Mouse (Mus musculus): ENCODE results near the gene Dctn2. TPM values are rescaled to one million over a fixed set of nuclear protein-coding genes. Genes with fewer than 3 reads are reported as not detected.
"Not testable (repeated sequence)": the region's sequence is repeated elsewhere in the genome, so short reads cannot be mapped to it uniquely, and the experiment has no call there.

Dctn2 gene
- polyA plus RNA-seq, 1 experiment from 2014 or later, result 185 TPM

DNA sequence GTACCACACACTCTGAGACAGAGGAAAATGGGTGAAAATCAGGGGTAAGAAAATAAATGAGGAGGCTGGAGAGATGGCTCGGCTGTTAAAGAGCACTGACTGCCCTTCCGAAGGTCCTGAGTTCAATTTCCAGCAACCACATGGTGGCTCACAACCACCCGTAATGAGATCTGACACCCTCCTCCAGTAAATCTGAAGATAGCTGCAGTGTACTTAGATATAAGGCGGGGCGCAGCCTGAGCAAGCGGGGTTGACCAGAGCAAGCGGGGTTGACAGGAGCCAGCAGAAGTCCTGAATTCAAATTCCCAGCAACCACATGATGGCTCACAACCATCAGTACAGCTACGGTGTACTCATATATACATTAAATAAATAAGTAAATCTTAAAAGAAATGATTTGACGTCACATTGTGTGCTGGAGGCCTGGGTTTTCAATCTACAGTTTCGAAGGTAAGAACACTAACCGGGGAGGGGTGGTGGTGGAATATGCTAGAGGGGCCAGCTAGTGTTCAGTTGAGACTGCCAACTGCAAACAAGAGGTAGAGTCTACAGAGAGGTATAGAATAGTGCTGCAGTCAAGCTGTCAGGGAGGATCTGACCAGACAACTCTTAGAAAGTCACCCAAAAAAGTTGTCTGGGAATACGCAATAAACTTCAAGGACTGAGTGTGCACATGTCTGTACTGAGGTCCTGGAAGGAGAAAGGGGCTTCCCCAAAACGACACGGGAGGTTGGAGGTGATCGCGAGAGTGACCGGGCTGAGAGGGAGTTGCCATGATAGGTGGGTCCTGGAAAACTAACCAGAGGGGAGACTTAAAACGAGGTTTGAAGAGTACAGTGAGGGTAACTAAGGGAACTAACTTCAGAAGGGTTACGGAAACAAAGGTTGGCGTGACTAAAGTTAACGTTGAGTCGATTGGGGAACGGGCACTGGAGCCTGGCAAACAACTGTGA, 44.6 kb downstream of the Dctn2 start:
- H3K36me3 ChIP-seq, result peaks cover 41% of the 10 kb centered on the region
- peak overlapping the region; percentile 84 for H3K27ac ChIP-seq
- no peaks in the 10 kb centered on the region for H3K27me3 ChIP-seq
- 35% methylated on average over 23 of the region's 23 CpGs for WGBS
- H3K9ac ChIP-seq, result peak overlapping the region; percentile 80
- ATAC-seq (ENCODE audit: insufficient number of reproducible peaks, low FRiP score, low TSS enrichment, low read depth), result peak; percentile 49
- peak overlapping the region; percentile 65 for H3K4me2 ChIP-seq
- peaks cover 12% of the 10 kb centered on the region for H3K4me1 ChIP-seq
- no peaks in the 10 kb centered on the region for H3K9me3 ChIP-seq
- H3K4me3 ChIP-seq, result peak overlapping the region; percentile 81

DNA sequence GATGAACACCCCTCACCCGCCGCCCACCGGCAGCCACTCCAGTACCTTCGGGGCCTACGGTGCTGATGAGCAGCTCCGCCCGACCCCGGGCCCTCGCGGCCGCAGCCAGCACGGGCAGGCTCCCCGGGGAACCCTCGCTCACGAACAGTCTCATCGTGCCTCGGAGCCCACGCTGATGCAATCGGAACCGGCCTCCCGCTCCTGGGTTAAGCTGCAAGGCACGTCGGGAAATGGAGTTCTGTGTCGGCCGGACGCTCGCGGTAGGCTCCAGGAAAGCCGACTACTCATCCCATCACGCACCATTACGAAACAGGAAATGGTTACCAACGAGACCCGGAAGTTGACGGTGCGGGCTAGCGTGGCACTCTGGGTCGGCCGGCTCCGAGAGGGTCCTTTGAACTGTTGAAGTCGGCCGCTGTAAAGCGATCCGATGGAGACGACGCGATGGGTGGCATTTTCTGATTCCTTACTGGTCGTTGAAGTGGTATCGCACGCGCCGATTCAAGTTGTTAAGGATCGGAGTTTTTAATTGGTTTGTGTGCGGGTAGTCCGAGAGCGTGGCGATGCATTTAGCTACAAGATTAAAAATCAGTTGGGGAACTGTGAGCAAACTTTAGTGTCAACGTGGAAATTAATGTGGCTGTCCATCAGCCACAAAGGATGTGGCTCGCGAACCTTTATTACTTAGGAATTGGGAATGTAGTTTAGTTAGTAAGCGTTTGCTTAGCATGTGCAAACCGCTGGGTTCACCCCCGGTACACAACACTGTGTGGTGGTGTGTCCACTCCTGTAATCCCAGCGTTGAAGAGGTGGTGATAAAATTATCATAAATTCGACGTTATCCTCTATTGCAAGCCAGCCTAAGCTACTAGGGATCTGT, 45.5 kb downstream of the Dctn2 start, which contains the start of gene Mars:
Mars (minus strand) TSS at position 311 of the 880 bp plus-strand sequence.
- Histone ChIP-seq H3K4me2 (peak within 1 kb of the TSS; percentile 65), H3K4me1 (peaks cover 12% of the 10 kb centered on the region), H3K9ac (peak within 1 kb of the TSS; percentile 80), H3K27me3 (no peaks in the 10 kb centered on the region), H3K4me3 (peak within 1 kb of the TSS; percentile 81), H3K36me3 (peaks cover 32% of the 10 kb centered on the region), H3K9me3 (no peaks in the 10 kb centered on the region), H3K27ac (peak within 1 kb of the TSS; percentile 84)
- ATAC-seq (ENCODE audit: insufficient number of reproducible peaks, low FRiP score, low TSS enrichment, low read depth), result peak; percentile 92
- under 1% methylated on average over 65 of the region's 65 CpGs for WGBS

DNA sequence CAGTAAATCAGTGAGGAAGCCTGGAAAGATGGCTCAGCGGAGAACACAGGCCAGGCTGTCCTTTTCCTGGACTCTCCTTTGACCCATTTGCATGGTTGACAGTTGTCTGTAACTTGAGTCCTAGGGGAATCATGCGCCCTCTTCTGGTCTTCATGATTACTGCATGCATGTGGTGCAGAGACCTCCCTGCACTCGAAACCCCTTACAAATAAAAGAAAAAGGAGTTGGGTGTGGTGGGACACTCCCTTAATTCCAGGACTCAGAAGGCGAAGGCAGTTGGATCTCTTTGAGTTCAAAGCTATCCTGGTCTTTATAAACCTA, 46.1 kb downstream of the Dctn2 start:
- Histone ChIP-seq H3K4me3 (peak overlapping the region; percentile 81), H3K27ac (peak overlapping the region; percentile 83), H3K27me3 (no peaks in the 10 kb centered on the region), H3K9ac (no peak overlapping the region), H3K4me1 (peaks cover 12% of the 10 kb centered on the region), H3K9me3 (no peaks in the 10 kb centered on the region), H3K4me2 (peak overlapping the region; percentile 65), H3K36me3 (peaks cover 26% of the 10 kb centered on the region)
- no peak for ATAC-seq (ENCODE audit: insufficient number of reproducible peaks, low FRiP score, low TSS enrichment, low read depth)
- 1% methylated on average over 4 of the region's 4 CpGs for WGBS

- H3K9me3 ChIP-seq, result no peaks in the 10 kb centered on the region
- peaks cover 20% of the 10 kb centered on the region for H3K36me3 ChIP-seq
- no peak for ATAC-seq (ENCODE audit: insufficient number of reproducible peaks, low FRiP score, low TSS enrichment, low read depth)
- H3K4me3 ChIP-seq, result no peak overlapping the region
- WGBS, result 78% methylated on average over 4 of the region's 4 CpGs
- H3K27ac ChIP-seq, result no peak overlapping the region
- no peaks in the 10 kb centered on the region for H3K27me3 ChIP-seq
- H3K9ac ChIP-seq, result no peak overlapping the region
- peaks cover 12% of the 10 kb centered on the region for H3K4me1 ChIP-seq
- H3K4me2 ChIP-seq, result no peak overlapping the region
Observed at GRCm38 (mm10) chr10:127312858-127313257, 46.7 kb downstream of the Dctn2 start.

DNA sequence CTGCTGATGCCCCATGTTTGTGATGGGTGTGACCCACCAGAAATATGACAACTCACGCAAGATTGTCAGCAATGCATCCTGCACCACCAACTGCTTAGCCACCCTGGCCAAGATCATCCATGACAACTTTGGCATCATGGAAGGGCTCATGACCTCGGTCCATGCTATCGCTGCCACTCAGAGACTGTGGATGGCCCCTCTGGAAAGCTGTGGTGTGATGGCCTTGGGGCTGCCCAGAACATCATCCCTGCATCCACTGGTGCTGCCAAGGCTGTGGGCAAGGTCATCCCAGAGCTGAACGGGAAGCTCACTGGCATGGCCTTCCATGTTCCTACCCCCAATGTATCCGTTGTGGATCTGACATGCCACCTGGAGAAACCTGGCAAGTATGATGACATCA, 47.3 kb downstream of the Dctn2 start:
- not testable (repeated sequence) for H3K4me2 ChIP-seq; H3K4me3 ChIP-seq; H3K9ac ChIP-seq; H3K27ac ChIP-seq; H3K27me3 ChIP-seq; ATAC-seq (ENCODE audit: insufficient number of reproducible peaks, low FRiP score, low TSS enrichment, low read depth); H3K9me3 ChIP-seq
- peaks cover 12% of the 10 kb centered on the region for H3K4me1 ChIP-seq
- H3K36me3 ChIP-seq, result peaks cover 14% of the 10 kb centered on the region
- WGBS, result 89% methylated on average over 5 of the region's 5 CpGs

- H3K4me2 ChIP-seq; H3K4me3 ChIP-seq; ATAC-seq (ENCODE audit: insufficient number of reproducible peaks, low FRiP score, low TSS enrichment, low read depth); H3K9me3 ChIP-seq; H3K36me3 ChIP-seq; H3K27ac ChIP-seq; H3K9ac ChIP-seq; H3K27me3 ChIP-seq: not testable (repeated sequence)
- H3K4me1 ChIP-seq, result peaks cover 11% of the 10 kb centered on the region
- WGBS, result 92% methylated on average over 1 of the region's 1 CpGs
Observed at GRCm38 (mm10) chr10:127314950-127315349, 48.8 kb downstream of the Dctn2 start.

GRCm38 (mm10) chr10:127317277-127317676, 51.1 kb downstream of the Dctn2 start:
- Histone ChIP-seq H3K4me1 (no peaks in the 10 kb centered on the region), H3K4me2 (no peak overlapping the region), H3K36me3 (no peaks in the 10 kb centered on the region), H3K27ac (no peak overlapping the region), H3K9ac (no peak overlapping the region), H3K4me3 (no peak overlapping the region), H3K9me3 (no peaks in the 10 kb centered on the region), H3K27me3 (no peaks in the 10 kb centered on the region)
- 87% methylated on average over 2 of the region's 2 CpGs for WGBS
- no peak for ATAC-seq (ENCODE audit: insufficient number of reproducible peaks, low FRiP score, low TSS enrichment, low read depth)

DNA sequence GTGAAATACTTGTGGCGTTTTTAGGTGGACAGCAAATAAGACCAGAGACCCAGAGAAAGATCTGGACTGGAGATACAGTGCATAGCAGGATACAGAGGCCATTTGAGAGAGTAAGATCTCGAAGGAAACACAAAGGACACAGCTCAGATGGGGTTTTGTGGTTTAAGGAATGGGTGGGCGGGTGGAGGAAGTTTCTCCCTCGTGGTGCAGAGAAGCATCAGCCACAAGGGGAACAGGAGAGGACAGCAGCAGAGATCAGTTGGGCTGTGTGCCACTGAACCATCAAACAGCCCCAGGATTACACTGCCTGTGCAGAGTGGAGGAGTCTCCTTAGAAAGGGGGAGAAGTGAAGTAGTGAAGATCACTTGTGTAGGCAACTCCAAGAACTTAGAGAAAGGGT, 51.8 kb downstream of the Dctn2 start:
- Histone ChIP-seq H3K27me3 (no peaks in the 10 kb centered on the region; the same call in 1 of the 2 replicates), H3K4me1 (no peaks in the 10 kb centered on the region), H3K36me3 (no peaks in the 10 kb centered on the region), H3K27ac (no peak overlapping the region), H3K4me3 (no peak overlapping the region), H3K4me2 (no peak overlapping the region), H3K9ac (no peak overlapping the region), H3K9me3 (no peaks in the 10 kb centered on the region)
- WGBS, result 41% methylated on average over 4 of the region's 4 CpGs
- no peak for ATAC-seq (ENCODE audit: insufficient number of reproducible peaks, low FRiP score, low TSS enrichment, low read depth)

DNA sequence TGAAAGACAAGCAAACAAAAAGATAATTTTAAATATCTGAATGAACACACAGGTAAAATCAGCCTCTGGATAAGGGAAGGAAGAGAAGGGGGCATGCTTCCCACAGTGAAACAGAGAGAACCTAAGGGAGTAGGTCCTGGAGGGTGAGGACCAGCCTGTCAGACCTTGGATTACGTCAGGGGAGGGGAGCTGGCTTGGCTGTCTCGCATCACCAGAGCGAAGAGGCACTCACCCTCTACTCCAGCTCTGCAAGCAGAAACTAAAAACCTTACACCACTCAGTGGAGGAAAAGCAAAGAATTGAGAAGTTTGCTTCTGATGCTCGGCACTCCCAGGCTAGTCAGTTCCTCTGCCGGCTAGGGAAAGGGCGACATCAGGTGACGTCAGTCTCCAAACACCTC, 53.8 kb downstream of the Dctn2 start:
- H3K9ac ChIP-seq, result no peak overlapping the region
- H3K27me3 ChIP-seq, result peaks cover 6% of the 10 kb centered on the region; the same call in 1 of the 2 replicates
- ATAC-seq (ENCODE audit: insufficient number of reproducible peaks, low FRiP score, low TSS enrichment, low read depth), result no peak
- H3K27ac ChIP-seq, result no peak overlapping the region
- no peaks in the 10 kb centered on the region for H3K9me3 ChIP-seq
- H3K4me3 ChIP-seq, result no peak overlapping the region
- 71% methylated on average over 7 of the region's 7 CpGs for WGBS
- no peak overlapping the region for H3K4me2 ChIP-seq
- H3K4me1 ChIP-seq, result no peaks in the 10 kb centered on the region
- no peaks in the 10 kb centered on the region for H3K36me3 ChIP-seq

- H3K27me3 ChIP-seq, result peaks cover 17% of the 10 kb centered on the region
- no peaks in the 10 kb centered on the region for H3K9me3 ChIP-seq
- no peaks in the 10 kb centered on the region for H3K36me3 ChIP-seq
- no peak within 1 kb of the TSS for H3K4me3 ChIP-seq
- peaks cover 15% of the 10 kb centered on the region for H3K4me1 ChIP-seq
- 66% methylated on average over 3 of the region's 3 CpGs for WGBS
- ATAC-seq (ENCODE audit: insufficient number of reproducible peaks, low FRiP score, low TSS enrichment, low read depth), result no peak
- H3K27ac ChIP-seq, result no peak within 1 kb of the TSS
- no peak within 1 kb of the TSS for H3K9ac ChIP-seq
- no peak within 1 kb of the TSS for H3K4me2 ChIP-seq
Observed at GRCm38 (mm10) chr10:127321621-127322020, 55.5 kb downstream of the Dctn2 start, which contains the start of gene Arhgap9. Gene Arhgap9 (plus strand): TSS chr10:127321964.

GRCm38 (mm10) chr10:127322178-127322577, 56.0 kb downstream of the Dctn2 start:
- Histone ChIP-seq H3K27ac (no peak overlapping the region), H3K9ac (no peak overlapping the region), H3K36me3 (no peaks in the 10 kb centered on the region), H3K27me3 (peaks cover 23% of the 10 kb centered on the region), H3K9me3 (no peaks in the 10 kb centered on the region), H3K4me2 (no peak overlapping the region), H3K4me1 (peaks cover 19% of the 10 kb centered on the region), H3K4me3 (no peak overlapping the region)
- ATAC-seq (ENCODE audit: insufficient number of reproducible peaks, low FRiP score, low TSS enrichment, low read depth), result no peak
- WGBS, result 66% methylated on average over 13 of the region's 13 CpGs

DNA sequence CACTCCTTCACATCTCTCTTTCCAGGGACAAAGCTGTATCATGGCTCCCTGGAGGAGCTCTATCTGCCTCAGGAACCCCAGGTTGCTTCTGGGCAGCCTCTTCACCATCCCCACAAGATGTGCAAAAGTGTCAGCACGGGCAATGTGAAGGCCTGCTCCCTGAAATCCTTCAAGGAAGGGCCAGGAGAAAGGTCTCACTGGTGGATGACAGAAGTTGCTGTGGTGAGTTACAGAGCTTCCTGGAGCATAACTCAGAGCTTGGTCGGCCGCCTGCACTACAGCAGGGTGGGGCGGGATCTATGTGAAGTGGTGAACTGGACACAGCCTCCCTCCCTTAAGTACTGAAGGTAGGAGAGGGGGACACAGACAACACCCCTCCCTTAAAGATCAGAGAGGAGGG, 56.5 kb downstream of the Dctn2 start:
- ATAC-seq (ENCODE audit: insufficient number of reproducible peaks, low FRiP score, low TSS enrichment, low read depth), result no peak
- 67% methylated on average over 4 of the region's 4 CpGs for WGBS
- Histone ChIP-seq H3K4me2 (no peak overlapping the region), H3K27ac (no peak overlapping the region), H3K27me3 (peaks cover 28% of the 10 kb centered on the region), H3K4me3 (no peak overlapping the region), H3K4me1 (peaks cover 19% of the 10 kb centered on the region), H3K36me3 (no peaks in the 10 kb centered on the region), H3K9ac (no peak overlapping the region), H3K9me3 (no peaks in the 10 kb centered on the region)

Data from limb, embryonic 15.5 days (tissue).